Mouse (Mus musculus): ENCODE measurements at regions not wholly inside any gene's neighbourhood (a gene's known extent, or its start where the extent isn't known, plus 50 kb on each side); places are given as distances from the start of the nearest gene placed in this dataset.

DNA sequence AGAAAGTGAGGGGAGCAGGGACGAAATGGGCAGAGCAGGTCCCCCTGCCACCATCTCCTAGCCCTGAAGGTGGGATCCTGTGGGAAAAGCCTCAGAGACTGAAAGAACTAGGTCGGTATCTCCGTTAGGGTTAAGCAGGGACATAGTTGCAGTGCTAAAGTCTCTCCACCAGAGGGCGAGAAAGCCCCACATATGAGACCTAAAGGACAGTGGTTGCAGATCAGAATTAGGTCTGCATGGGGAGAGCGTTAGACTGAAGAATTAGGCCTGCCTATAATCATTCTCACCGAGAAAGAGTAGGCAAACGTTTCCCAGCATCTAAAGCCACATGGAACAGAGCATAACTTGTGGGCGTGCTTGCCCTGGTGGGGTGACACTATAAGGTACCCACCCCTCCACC is 97.0 kb upstream of the Podxl start:
- DNase-seq (ENCODE audit: extremely low spot score, low spot score), result peak; percentile 81

GRCm38 (mm10) chr6:31659901-31660300 is 96.1 kb upstream of the Podxl start:
- DNase-seq (ENCODE audit: extremely low spot score, low spot score), result no peak

DNA sequence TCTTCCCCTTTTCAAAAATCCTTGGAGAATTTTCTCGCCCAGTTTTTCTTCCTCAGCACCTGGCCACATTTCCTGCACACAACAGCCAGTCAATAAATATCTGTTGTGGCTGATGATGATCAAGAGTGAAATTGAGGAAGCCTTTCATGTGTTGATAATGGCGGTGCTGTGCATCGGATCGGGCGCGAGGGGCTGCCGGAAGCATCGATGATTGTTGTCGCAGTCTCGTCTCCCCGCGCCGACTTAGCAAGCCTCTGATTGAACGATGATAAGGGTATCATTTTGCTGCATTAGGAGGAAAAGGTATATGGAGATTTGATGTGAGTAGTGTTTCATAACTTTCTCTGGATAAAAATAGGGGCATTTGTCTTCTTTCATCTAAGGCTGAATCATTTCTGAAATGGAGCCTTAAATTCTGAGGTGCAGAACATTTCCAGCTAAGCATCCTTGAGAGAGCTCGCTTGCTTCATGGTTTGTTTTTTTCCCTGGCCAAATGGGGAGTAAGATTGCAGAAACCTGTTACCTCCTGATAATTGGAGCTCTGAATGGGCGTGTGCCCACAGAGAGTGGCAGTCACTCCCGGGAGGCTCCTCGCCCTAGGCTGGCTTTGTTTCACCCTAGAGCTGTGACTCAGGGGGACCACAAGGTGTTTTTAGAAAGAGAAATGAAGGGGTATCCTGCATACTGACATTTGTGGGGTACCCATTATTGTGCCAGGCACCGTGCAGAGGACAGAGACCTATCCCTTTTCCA is 94.8 kb upstream of the Podxl start:
- DNase-seq (ENCODE audit: extremely low spot score, low spot score), result no peak

DNA sequence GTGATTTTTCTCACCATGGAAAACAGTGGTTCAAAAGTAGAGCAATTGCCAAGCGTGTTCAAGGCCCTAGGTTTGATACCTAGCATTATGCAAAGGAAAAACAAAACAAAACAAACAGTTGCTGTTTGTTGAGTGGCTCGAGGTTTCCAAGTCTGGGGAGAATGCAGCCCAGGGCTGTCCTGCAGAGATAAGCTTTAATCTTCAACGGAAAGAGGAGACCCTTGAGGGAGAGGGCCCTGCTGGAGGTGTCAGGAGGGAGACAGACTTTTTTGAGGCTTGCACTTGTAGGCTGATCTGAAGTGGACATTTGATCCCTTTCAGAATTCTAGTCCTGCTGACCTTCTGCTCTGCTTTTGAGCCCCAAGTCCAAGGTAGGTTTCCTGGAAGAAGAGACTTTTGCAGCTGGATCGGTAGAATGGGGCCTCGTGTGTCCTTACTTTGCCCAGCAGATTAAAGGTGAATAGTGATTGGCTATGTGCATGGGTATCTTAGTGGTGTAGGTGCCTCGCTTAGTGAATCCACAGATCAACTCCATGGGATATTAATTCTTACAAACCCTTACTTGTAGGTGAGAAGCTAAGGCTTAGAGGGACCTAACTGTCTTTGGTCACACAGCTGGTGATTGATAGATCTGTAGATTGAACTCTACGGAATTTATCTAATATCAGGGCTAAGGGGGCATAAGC is 87.2 kb upstream of the Podxl start:
- no peak for DNase-seq (ENCODE audit: extremely low spot score, low spot score)

DNA sequence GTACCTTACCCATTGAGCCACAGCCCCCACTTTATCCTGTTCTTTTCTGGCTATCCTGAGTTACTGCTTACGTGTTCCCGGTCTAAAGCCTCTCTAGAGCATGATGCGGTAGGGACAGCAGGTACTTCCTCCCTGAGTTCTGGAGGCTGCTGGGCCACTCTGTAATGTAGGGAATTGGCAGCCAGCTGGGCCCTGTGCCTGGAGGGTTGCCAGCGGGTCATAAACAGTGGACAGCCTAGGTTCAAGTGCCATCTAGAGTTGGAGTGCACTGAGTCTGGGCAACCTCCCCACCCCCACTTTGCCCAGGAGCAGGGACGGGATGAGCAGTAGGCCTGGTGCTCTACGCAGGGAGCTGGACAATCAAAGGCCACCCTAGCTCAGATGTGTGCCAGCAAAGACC is 81.5 kb upstream of the Podxl start:
- no peak for DNase-seq (ENCODE audit: extremely low spot score, low spot score)

- DNase-seq (ENCODE audit: extremely low spot score, low spot score), result no peak
These were observed 80.7 kb upstream of the Podxl start for GRCm38 (mm10) chr6:31644504-31644903.

- DNase-seq (ENCODE audit: extremely low spot score, low spot score), result no peak
These were observed 78.7 kb upstream of the Podxl start for GRCm38 (mm10) chr6:31642451-31642942.

DNA sequence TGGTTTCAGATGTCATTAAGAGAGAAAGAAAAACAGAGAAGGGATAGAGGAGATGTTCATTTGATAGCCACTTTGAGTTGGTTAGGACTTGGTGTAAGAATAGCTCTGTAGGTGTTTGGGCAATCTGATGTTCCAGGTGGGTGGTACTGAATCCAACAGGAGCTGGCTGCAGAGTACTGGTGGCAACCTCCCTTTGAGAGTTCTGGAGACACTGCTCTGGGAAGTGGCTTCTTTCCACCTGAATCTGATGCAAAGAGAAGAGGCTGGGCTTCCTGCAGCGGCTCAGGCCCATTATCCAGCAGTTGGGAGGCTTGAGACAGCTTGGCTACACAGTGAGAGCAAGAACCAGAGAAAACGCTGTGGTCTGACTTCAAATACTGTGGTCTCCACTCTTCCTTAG is 77.0 kb upstream of the Podxl start:
- DNase-seq (ENCODE audit: extremely low spot score, low spot score), result no peak

- peak; percentile 73 for DNase-seq (ENCODE audit: extremely low spot score, low spot score)
These were observed 75.7 kb upstream of the Podxl start for GRCm38 (mm10) chr6:31639460-31639859.

- no peak for DNase-seq (ENCODE audit: extremely low spot score, low spot score)
These were observed 74.8 kb upstream of the Podxl start for GRCm38 (mm10) chr6:31638434-31639220.

GRCm38 (mm10) chr6:31637371-31638052 is 73.7 kb upstream of the Podxl start:
- DNase-seq (ENCODE audit: extremely low spot score, low spot score), result no peak

GRCm38 (mm10) chr6:31636954-31637353 is 73.2 kb upstream of the Podxl start:
- DNase-seq (ENCODE audit: extremely low spot score, low spot score), result no peak

DNA sequence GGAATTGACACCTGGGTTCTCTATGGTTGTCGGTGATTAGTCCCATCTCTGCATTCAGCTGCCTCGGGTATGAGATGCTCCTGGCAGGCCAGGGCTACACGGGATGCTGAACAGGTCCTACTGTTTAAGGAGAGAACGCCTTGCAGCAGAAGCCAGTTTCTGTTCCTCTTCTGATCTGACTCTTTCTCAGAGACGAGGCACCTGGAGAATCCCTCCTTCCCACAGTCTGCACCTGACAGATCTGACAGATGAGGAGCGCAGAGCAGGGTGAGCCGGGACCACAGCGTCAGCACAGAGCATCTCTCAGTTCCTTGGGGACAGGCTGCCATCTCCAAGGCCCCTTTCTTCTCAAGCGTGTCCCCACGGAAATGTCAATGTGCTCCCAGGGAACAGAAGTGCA is 68.7 kb upstream of the Podxl start:
- DNase-seq (ENCODE audit: extremely low spot score, low spot score), result no peak

DNA sequence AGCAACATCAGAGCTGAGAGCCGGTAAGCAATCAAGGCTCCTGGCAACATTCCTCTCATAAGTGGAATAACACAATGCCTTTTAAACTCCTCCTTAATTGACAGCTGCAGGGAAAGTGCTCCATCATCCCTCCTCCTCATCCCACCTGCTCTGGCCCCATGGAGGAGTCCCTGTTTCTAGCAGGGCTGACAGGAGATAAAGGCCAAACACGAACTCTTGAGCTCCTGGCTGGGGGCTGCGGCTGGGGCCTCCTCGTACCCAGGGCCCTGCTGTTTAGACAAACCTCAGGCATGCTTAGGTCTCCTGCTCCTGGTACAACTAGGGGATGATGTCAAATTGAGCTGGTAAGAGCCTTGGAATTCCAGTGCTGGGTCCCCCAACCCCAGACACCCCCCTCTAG is 66.2 kb upstream of the Podxl start:
- DNase-seq (ENCODE audit: extremely low spot score, low spot score), result no peak

DNA sequence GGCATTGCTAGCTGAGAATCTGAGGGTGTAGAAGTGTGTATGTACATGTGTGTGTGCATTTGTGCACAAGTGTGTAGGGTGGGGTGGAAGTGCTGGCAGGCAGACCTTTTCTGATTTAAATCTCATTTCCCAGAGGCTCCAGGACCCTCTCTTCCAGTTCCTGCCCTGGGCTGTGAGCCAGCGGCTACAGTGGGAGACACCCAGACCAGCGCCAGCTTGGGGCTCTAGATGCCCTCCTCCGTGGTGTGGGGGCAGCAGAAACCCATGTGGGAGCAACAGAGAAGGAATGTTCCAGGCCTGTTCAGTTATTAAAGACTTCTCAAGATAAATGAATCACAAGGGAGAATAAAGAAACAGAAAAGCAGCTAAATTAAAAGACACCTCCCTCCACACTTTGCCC is 64.1 kb upstream of the Podxl start:
- DNase-seq (ENCODE audit: extremely low spot score, low spot score), result no peak

DNA sequence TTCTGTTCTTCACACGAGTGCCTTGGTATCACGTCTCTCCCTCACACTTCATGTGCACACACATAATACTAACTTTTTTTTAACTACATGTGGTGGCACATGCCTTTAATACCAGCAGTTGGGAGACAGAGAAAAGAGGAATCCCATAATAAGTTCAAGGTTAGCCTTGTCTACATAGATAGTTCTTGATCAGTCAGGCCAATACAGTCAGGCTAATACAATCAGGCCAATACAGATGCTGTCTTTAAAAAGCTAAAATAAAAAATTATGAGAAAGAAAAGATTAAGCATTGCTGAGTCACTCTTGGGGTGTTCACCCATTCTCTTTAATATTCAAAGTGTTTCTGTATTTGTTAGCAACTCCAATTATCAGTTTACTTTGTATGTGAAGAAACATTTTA is 61.3 kb upstream of the Podxl start:
- no peak for DNase-seq (ENCODE audit: extremely low spot score, low spot score)

DNA sequence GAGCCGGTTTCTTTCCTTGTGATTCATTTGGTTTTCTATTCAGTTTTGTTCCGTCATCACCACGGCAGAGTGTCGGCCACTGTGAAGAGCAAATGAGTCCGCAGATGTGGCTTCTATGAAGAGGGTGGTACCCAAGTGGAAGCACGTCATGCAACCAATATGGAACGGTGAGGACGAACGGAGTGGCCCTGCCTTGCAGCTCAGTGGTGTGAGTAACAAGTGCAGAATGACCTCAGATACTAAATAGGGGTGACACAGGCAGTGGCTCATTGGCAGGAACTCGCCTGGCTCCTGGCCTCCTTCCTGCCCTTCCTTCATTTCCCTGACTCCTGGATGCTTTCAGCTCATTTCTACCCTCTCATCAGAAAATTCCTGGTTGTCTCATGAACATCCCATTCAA is 60.6 kb upstream of the Podxl start:
- no peak for DNase-seq (ENCODE audit: extremely low spot score, low spot score)

DNA sequence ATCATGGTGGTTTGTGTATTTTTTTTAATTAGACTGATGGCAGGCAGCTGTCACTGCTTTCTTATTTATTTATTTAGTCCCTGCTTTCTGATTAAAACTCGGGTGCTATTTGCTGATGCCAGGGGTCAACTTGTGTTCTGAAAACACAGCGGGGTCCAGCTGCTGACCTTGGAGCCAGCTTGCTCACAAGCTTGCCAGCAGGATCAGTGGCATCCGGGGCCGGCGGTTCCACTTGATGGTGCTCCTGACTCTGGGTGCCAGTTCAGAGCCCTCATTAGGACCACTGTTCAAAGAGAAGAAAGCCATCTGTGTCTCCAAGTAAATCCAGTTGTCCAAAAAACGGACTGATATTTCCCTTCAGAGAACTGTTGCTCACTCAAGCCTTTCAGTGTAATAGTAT is 57.2 kb upstream of the Podxl start:
- DNase-seq (ENCODE audit: extremely low spot score, low spot score), result no peak

GRCm38 (mm10) chr6:31618852-31619251 is 55.1 kb upstream of the Podxl start:
- DNase-seq (ENCODE audit: extremely low spot score, low spot score), result no peak

DNA sequence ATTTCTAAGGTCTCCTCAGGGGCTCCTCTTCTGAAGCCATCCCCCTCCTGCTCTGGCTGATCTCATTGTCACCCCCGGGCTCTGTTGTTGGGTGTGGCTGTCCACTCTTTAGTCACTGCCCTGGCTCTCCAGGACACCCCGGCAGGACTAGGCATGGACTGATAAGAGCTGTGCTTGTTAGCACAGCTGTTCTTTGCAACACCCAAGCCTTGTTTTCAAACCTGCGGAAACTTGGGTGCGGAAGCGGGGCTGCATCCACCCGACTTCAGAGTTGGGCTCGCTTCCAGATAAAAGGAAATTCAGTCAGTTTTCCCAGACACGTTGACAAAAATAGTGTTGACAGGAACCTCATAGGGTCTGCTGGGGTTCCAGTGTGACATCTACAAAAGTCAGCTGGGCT is 53.6 kb upstream of the Podxl start:
- no peak for DNase-seq (ENCODE audit: extremely low spot score, low spot score)

DNA sequence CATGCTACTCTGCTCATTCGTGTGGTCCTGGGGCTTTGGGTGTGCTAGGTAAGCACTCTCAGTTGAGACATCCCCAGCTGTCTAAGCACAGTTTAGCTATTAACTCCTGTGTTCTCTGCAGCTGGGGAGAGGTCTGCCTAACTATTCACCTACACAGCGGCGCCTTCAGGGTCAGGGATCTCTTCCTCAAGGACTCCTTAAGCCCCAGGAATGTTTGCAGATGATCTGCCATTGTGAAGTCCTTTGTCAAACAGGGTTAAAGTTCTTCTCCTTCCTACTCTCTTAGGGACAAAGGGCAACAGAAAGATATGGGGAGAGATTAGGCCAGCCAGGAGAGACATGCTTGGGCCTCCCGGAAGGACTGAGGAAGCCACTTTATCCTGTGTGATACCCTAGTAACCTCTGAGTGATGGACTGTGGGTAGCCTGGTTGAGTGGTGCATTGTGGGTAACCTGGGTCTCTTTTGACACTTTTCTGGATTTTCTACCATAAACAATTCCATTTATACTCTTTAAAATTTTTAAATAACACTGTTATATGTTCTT is 51.7 kb upstream of the Podxl start:
- DNase-seq (ENCODE audit: extremely low spot score, low spot score), result no peak

Data from neural tube, embryonic 10.5 days (tissue).